In genomic region chr6:49262421-49262820, GRCm38 (mm10) we compare ENCODE assay signal across 8 mouse cellular contexts. TPM values are rescaled to one million over a fixed set of nuclear protein-coding genes. Genes with fewer than 3 reads are reported as not detected.
DNase-seq lines count a peak whose midpoint lies in the region; ATAC-seq and TF ChIP-seq lines count a peak whose summit lies in the region.

No protein-coding gene starts in this region.

- TF ChIP-seq POLR2A in testis, adult 2 months (IDR thresholded peaks at IDR 0.05; ENCODE audit: control insufficient read depth, low read depth, low read length), result no peak

- peak overlapping the region; percentile 99 for H3K4me3 ChIP-seq in testis, adult 2 months (ENCODE audit: control insufficient read depth, low read depth, low read length)
- H3K4me3 ChIP-seq in forebrain, embryonic 12.5 days (replicated peaks), result peak overlapping the region; percentile 99
- H3K4me3 ChIP-seq in midbrain, embryonic 12.5 days, result peak overlapping the region; percentile 99

- no peak for DNase-seq in testis, postnatal 14 days (ENCODE audit: low spot score)
- DNase-seq in kidney, postnatal 10 days, result peak; percentile 27
- no peak for DNase-seq in frontal cortex, postnatal 36 days (ENCODE audit: low spot score in 2 of 2)
- no peak for DNase-seq in ovary, postnatal 36 days (ENCODE audit: low spot score)

- no peaks in the 10 kb centered on the region for H3K27me3 ChIP-seq in testis, adult 2 months (ENCODE audit: control insufficient read depth, insufficient read depth, low read length)
- no peaks in the 10 kb centered on the region for H3K27me3 ChIP-seq in forebrain, embryonic 12.5 days
- H3K27me3 ChIP-seq in midbrain, embryonic 12.5 days, result no peaks in the 10 kb centered on the region

- H3K9me3 ChIP-seq in forebrain, embryonic 12.5 days, result no peaks in the 10 kb centered on the region
- H3K9me3 ChIP-seq in midbrain, embryonic 12.5 days, result no peaks in the 10 kb centered on the region

- no peak for ATAC-seq in forebrain, embryonic 12.5 days (ENCODE audit: low FRiP score)
- ATAC-seq in midbrain, embryonic 12.5 days (ENCODE audit: low FRiP score, low read depth), result no peak
- ATAC-seq in megakaryocyte progenitor cell, adult 5-6 weeks (replicated peaks; ENCODE audit: poor library complexity), result no peak

- H3K27ac ChIP-seq in testis, adult 2 months (ENCODE audit: control insufficient read depth, insufficient read depth, low read depth, low read length), result no peak overlapping the region; the same call in 1 of the 2 replicates
- no peak overlapping the region for H3K27ac ChIP-seq in forebrain, embryonic 12.5 days
- H3K27ac ChIP-seq in midbrain, embryonic 12.5 days (replicated peaks), result no peak overlapping the region

- TF ChIP-seq CTCF in testis, adult 2 months (IDR thresholded peaks at IDR 0.05; ENCODE audit: control insufficient read depth, insufficient read depth, insufficient replicate concordance, low read depth, low read length), result no peak

- H3K4me1 ChIP-seq in testis, adult 2 months (ENCODE audit: control insufficient read depth, insufficient read depth, low read length), result peaks cover 2% of the 10 kb centered on the region
- H3K4me1 ChIP-seq in forebrain, embryonic 12.5 days, result peaks cover 31% of the 10 kb centered on the region
- peaks cover 29% of the 10 kb centered on the region for H3K4me1 ChIP-seq in midbrain, embryonic 12.5 days

- H3K9ac ChIP-seq in forebrain, embryonic 12.5 days, result peak overlapping the region; percentile 100
- peak overlapping the region; percentile 99 for H3K9ac ChIP-seq in midbrain, embryonic 12.5 days (replicated peaks)

- H3K36me3 ChIP-seq in testis, adult 2 months (ENCODE audit: control insufficient read depth, insufficient read depth, low read length), result no peaks in the 10 kb centered on the region
- H3K36me3 ChIP-seq in forebrain, embryonic 12.5 days (replicated peaks), result no peaks in the 10 kb centered on the region
- no peaks in the 10 kb centered on the region for H3K36me3 ChIP-seq in midbrain, embryonic 12.5 days

- H3K4me2 ChIP-seq in forebrain, embryonic 12.5 days, result peak overlapping the region; percentile 65
- H3K4me2 ChIP-seq in midbrain, embryonic 12.5 days (replicated peaks), result peak overlapping the region; percentile 74

- WGBS in forebrain, embryonic 12.5 days, result under 1% methylated on average over 9 of the region's 9 CpGs
- WGBS in midbrain, embryonic 12.5 days, result under 1% methylated on average over 9 of the region's 9 CpGs

RNA-seq across cellular contexts. Expression of gene Tra2a, which starts 1.4 kb away (rescaled TPM):
- polyA plus RNA-seq in testis, adult 2 months (2012; rRNA removed), result 36.2 and 45.4 TPM in 2 replicates
- 164 and 168 TPM in 2 replicates for polyA plus RNA-seq in forebrain, embryonic 12.5 days (2016; fragmentation: Nextera tagmentation; extraction: Ambion mirVana)
- 160 and 162 TPM in 2 replicates for polyA plus RNA-seq in midbrain, embryonic 12.5 days (2016; fragmentation: Nextera tagmentation; extraction: Ambion mirVana)
- 212 and 225 TPM in 2 replicates for total RNA-seq in megakaryocyte progenitor cell, adult 5-6 weeks (2015)
- total RNA-seq in megakaryocyte progenitor cell, adult 5-6 weeks (2017), result 159 and 185 TPM in 2 replicates

RNA-seq across cellular contexts. Expression of gene Igf2bp3, which starts 47.7 kb away (rescaled TPM):
- 68.9 and 76.0 TPM in 2 replicates for polyA plus RNA-seq in testis, adult 2 months (2012; rRNA removed)
- 98.9 and 107 TPM in 2 replicates for polyA plus RNA-seq in forebrain, embryonic 12.5 days (2016; fragmentation: Nextera tagmentation; extraction: Ambion mirVana)
- polyA plus RNA-seq in midbrain, embryonic 12.5 days (2016; fragmentation: Nextera tagmentation; extraction: Ambion mirVana), result 114 and 122 TPM in 2 replicates
- 0.20 and 0.71 TPM in 2 replicates for total RNA-seq in megakaryocyte progenitor cell, adult 5-6 weeks (2015)
- 0.03 and 0.21 TPM in 2 replicates for total RNA-seq in megakaryocyte progenitor cell, adult 5-6 weeks (2017)

RNA-seq across cellular contexts. Expression of gene Ccdc126, which starts 56.7 kb away (rescaled TPM):
- 2.1 and 2.2 TPM in 2 replicates for polyA plus RNA-seq in testis, adult 2 months (2012; rRNA removed)
- polyA plus RNA-seq in forebrain, embryonic 12.5 days (2016; fragmentation: Nextera tagmentation; extraction: Ambion mirVana), result 5.7 and 6.0 TPM in 2 replicates
- polyA plus RNA-seq in midbrain, embryonic 12.5 days (2016; fragmentation: Nextera tagmentation; extraction: Ambion mirVana), result 6.1 and 6.5 TPM in 2 replicates
- 3.4 and 5.5 TPM in 2 replicates for total RNA-seq in megakaryocyte progenitor cell, adult 5-6 weeks (2015)
- 3.9 and 6.7 TPM in 2 replicates for total RNA-seq in megakaryocyte progenitor cell, adult 5-6 weeks (2017)
